ENCODE assay signal across 8 mouse cellular contexts in genomic region chr9:51075780-51076179, GRCm38 (mm10). TPM values are rescaled to one million over a fixed set of nuclear protein-coding genes. Genes with fewer than 3 reads are reported as not detected.
A peak's percentile ranks its signal among the peaks of the same experiment; 100 is the strongest.
DNase-seq lines count a peak whose midpoint lies in the region; ATAC-seq and TF ChIP-seq lines count a peak whose summit lies in the region.

No protein-coding gene starts in this region.

- no peak for TF ChIP-seq POLR2A in small intestine, adult 2 months (IDR thresholded peaks at IDR 0.05; ENCODE audit: low read depth, low read length)

- peaks cover 9% of the 10 kb centered on the region; the same call in 1 of the 2 replicates for H3K4me1 ChIP-seq in heart, embryonic 11.5 days (ENCODE audit: control insufficient read depth, insufficient read depth, low read length)
- H3K4me1 ChIP-seq in kidney, embryonic 14.5 days (ENCODE audit: control insufficient read depth, insufficient read depth, low read length): peaks cover 7% of the 10 kb centered on the region; the same call in 1 of the 2 replicates
- H3K4me1 ChIP-seq in lung, embryonic 16.5 days (replicated peaks; ENCODE audit: control insufficient read depth, insufficient read depth, low read length): peaks cover 13% of the 10 kb centered on the region; the same call in 1 of the 2 replicates
- peaks cover 8% of the 10 kb centered on the region; the same call in 1 of the 2 replicates for H3K4me1 ChIP-seq in small intestine, adult 2 months (ENCODE audit: control insufficient read depth, insufficient read depth, insufficient read length, low read length)

- H3K4me2 ChIP-seq in heart, embryonic 11.5 days: peak overlapping the region; percentile 83
- peak overlapping the region; percentile 93 for H3K4me2 ChIP-seq in kidney, embryonic 14.5 days (replicated peaks; ENCODE audit: low read depth, low read length)
- peak overlapping the region; percentile 98 for H3K4me2 ChIP-seq in lung, embryonic 16.5 days (ENCODE audit: low read depth, low read length)

- H3K9me3 ChIP-seq in heart, embryonic 11.5 days (replicated peaks; ENCODE audit: control insufficient read depth, low read length): no peaks in the 10 kb centered on the region
- no peaks in the 10 kb centered on the region for H3K9me3 ChIP-seq in kidney, embryonic 14.5 days (ENCODE audit: control insufficient read depth, low read length)
- no peaks in the 10 kb centered on the region for H3K9me3 ChIP-seq in lung, embryonic 16.5 days (ENCODE audit: control insufficient read depth, low read length)

- H3K36me3 ChIP-seq in heart, embryonic 11.5 days (ENCODE audit: control insufficient read depth, insufficient read depth, low read length): no peaks in the 10 kb centered on the region
- no peaks in the 10 kb centered on the region for H3K36me3 ChIP-seq in kidney, embryonic 14.5 days (ENCODE audit: control insufficient read depth, insufficient read depth, low read length)
- no peaks in the 10 kb centered on the region for H3K36me3 ChIP-seq in lung, embryonic 16.5 days (ENCODE audit: control insufficient read depth, insufficient read depth, low read length)
- no peaks in the 10 kb centered on the region for H3K36me3 ChIP-seq in small intestine, adult 2 months (ENCODE audit: control insufficient read depth, insufficient read depth, low read length)

- ATAC-seq in heart, embryonic 11.5 days (replicated peaks; ENCODE audit: insufficient number of reproducible peaks, low FRiP score, low TSS enrichment): peak; percentile 48; the same call in 1 of the 2 replicates
- ATAC-seq in kidney, embryonic 14.5 days (ENCODE audit: low FRiP score, low TSS enrichment): 0 out of 2 replicates have a peak, but pooled peaks have one; percentile 5
- ATAC-seq in lung, embryonic 16.5 days (ENCODE audit: low read depth): peak; percentile 52

- 19% methylated on average over 3 of the region's 3 CpGs for WGBS in heart, embryonic 11.5 days (ENCODE audit: insufficient replicate concordance)
- WGBS in kidney, embryonic 14.5 days: 25% methylated on average over 3 of the region's 3 CpGs
- 14% methylated on average over 3 of the region's 3 CpGs for WGBS in lung, embryonic 16.5 days
- 40% methylated on average over 3 of the region's 3 CpGs for WGBS in small intestine, adult 2 months

- TF ChIP-seq CTCF in small intestine, adult 2 months (IDR thresholded peaks at IDR 0.05; ENCODE audit: extremely low read depth, insufficient read length, insufficient replicate concordance, low read depth, low read length): no peak

- H3K9ac ChIP-seq in heart, embryonic 11.5 days (ENCODE audit: low read depth, low read length): no peak overlapping the region
- no peak overlapping the region for H3K9ac ChIP-seq in kidney, embryonic 14.5 days (ENCODE audit: low read depth, low read length)
- peak overlapping the region; percentile 23; the same call in 1 of the 2 replicates for H3K9ac ChIP-seq in lung, embryonic 16.5 days (ENCODE audit: low read length)

- H3K27me3 ChIP-seq in heart, embryonic 11.5 days (ENCODE audit: control insufficient read depth, insufficient read depth, low read length): 0 out of 2 replicates have a peak, but pooled peaks cover 3% of the 10 kb centered on the region
- H3K27me3 ChIP-seq in kidney, embryonic 14.5 days (ENCODE audit: control insufficient read depth, insufficient read depth, low read length): no peaks in the 10 kb centered on the region
- no peaks in the 10 kb centered on the region for H3K27me3 ChIP-seq in lung, embryonic 16.5 days (ENCODE audit: control insufficient read depth, insufficient read depth, low read depth, low read length)
- H3K27me3 ChIP-seq in small intestine, adult 2 months (ENCODE audit: control insufficient read depth, insufficient read depth, low read length): peaks cover 10% of the 10 kb centered on the region

- H3K27ac ChIP-seq in heart, embryonic 11.5 days (ENCODE audit: low read depth, low read length): no peak overlapping the region
- H3K27ac ChIP-seq in kidney, embryonic 14.5 days (ENCODE audit: low read depth, low read length): no peak overlapping the region
- no peak overlapping the region; the same call in 1 of the 2 replicates for H3K27ac ChIP-seq in lung, embryonic 16.5 days (ENCODE audit: low read length)
- no peak overlapping the region for H3K27ac ChIP-seq in small intestine, adult 2 months (ENCODE audit: insufficient read depth, low read depth, low read length)

- H3K4me3 ChIP-seq in heart, embryonic 11.5 days (ENCODE audit: low read depth, low read length): peak overlapping the region; percentile 56
- H3K4me3 ChIP-seq in kidney, embryonic 14.5 days (ENCODE audit: low read length): peak overlapping the region; percentile 57; the same call in 1 of the 2 replicates
- H3K4me3 ChIP-seq in lung, embryonic 16.5 days (ENCODE audit: low read length): peak overlapping the region; percentile 69
- H3K4me3 ChIP-seq in small intestine, adult 2 months (ENCODE audit: low read depth, low read length): peak overlapping the region; percentile 30; the same call in 1 of the 2 replicates

- peak; percentile 11 for DNase-seq in ovary, postnatal 36 days (ENCODE audit: low spot score)
- no peak for DNase-seq in ovary, adult 18-20 months (ENCODE audit: low spot score)
- DNase-seq in cerebellum, postnatal 14 days: peak; percentile 62 to 69
- no peak for DNase-seq in adipocyte (ENCODE audit: low spot score)

RNA-seq across cellular contexts. Expression of gene Layn, which starts 1.1 kb away (rescaled TPM):
- polyA plus RNA-seq in heart, embryonic 11.5 days (2014; fragmentation: Nextera tagmentation; extraction: Ambion mirVana): 7.2 and 10.2 TPM in 2 replicates
- polyA plus RNA-seq in kidney, embryonic 14.5 days (2014; fragmentation: Nextera tagmentation; extraction: Ambion mirVana): 5.4 and 7.6 TPM in 2 replicates
- 7.2 and 7.7 TPM in 2 replicates for polyA plus RNA-seq in lung, embryonic 16.5 days (2015; fragmentation: Nextera tagmentation; extraction: Ambion mirVana)
- polyA plus RNA-seq in small intestine, adult 2 months (2012; rRNA removed): 0.15 and 0.22 TPM in 2 replicates

RNA-seq across cellular contexts. Expression of gene Btg4, which starts 15.1 kb away (rescaled TPM):
- not detected in 2 replicates for polyA plus RNA-seq in heart, embryonic 11.5 days (2014; fragmentation: Nextera tagmentation; extraction: Ambion mirVana)
- not detected in 2 replicates for polyA plus RNA-seq in kidney, embryonic 14.5 days (2014; fragmentation: Nextera tagmentation; extraction: Ambion mirVana)
- 0.28 and 0.34 TPM in 2 replicates for polyA plus RNA-seq in lung, embryonic 16.5 days (2015; fragmentation: Nextera tagmentation; extraction: Ambion mirVana)
- polyA plus RNA-seq in small intestine, adult 2 months (2012; rRNA removed): not detected in 2 replicates

RNA-seq across cellular contexts. Expression of gene 4833427G06Rik, which starts 26.1 kb away (rescaled TPM):
- not detected in 2 replicates for polyA plus RNA-seq in heart, embryonic 11.5 days (2014; fragmentation: Nextera tagmentation; extraction: Ambion mirVana)
- polyA plus RNA-seq in kidney, embryonic 14.5 days (2014; fragmentation: Nextera tagmentation; extraction: Ambion mirVana): not detected in 2 replicates
- 5.9 and 6.3 TPM in 2 replicates for polyA plus RNA-seq in lung, embryonic 16.5 days (2015; fragmentation: Nextera tagmentation; extraction: Ambion mirVana)
- not detected in 2 replicates for polyA plus RNA-seq in small intestine, adult 2 months (2012; rRNA removed)

Comparison
In these comparisons a context has a peak if more than half of its experiments do, and no peak if none do; other contexts are left out.
1. DNase-seq: peak in ovary, postnatal 36 days (single experiment) and cerebellum, postnatal 14 days (2 of 2); none in ovary, adult 18-20 months (single experiment) and adipocyte (single experiment).
2. Peak in every context shown above with its lines, with median percentiles within 50 percentile points of each other: ATAC-seq, H3K4me2 ChIP-seq and H3K4me3 ChIP-seq.